Mouse (Mus musculus) intestine, embryonic 16.5 days (tissue): ENCODE measurements around the gene Pde4a. TPM values are rescaled to one million over a fixed set of nuclear protein-coding genes. Genes with fewer than 3 reads are reported as not detected.

Experiments
- ATAC-seq: fragments of 200-750 bp; cut with Nextera tagmentation; 2 replicates; pipeline ENCODE4 v1.8.0; 2017; ENCODE audit warnings: moderate TSS enrichment, moderate library complexity
- H3K27ac ChIP-seq: fragments of 300-500 bp; sonication (generic); 2 replicates; pipeline ENCODE4 v1.5.1; 2014; ENCODE audit warnings: mild to moderate bottlenecking, low read length
- H3K27me3 ChIP-seq: fragments of 300-500 bp; sonication (generic); replicated peaks from 2 replicates; pipeline ENCODE4 v1.6.1; 2014; ENCODE audit warnings: low read length, control low read depth, mixed read lengths; ENCODE audit not compliant: control insufficient read depth, insufficient read depth
- H3K36me3 ChIP-seq: fragments of 300-500 bp; sonication (generic); 2 replicates; pipeline ENCODE4 v1.6.1; 2014; ENCODE audit warnings: low read length, control low read depth; ENCODE audit not compliant: control insufficient read depth, insufficient read depth
- H3K4me1 ChIP-seq: fragments of 300-500 bp; sonication (generic); 2 replicates; pipeline ENCODE4 v1.6.1; 2014; ENCODE audit warnings: low read length, control low read depth, mixed read lengths; ENCODE audit not compliant: control insufficient read depth, insufficient read depth
- H3K4me2 ChIP-seq: fragments of 300-500 bp; sonication (generic); 2 replicates; pipeline ENCODE4 v1.6.1; 2014; ENCODE audit warnings: low read depth, low read length, control low read depth
- H3K4me3 ChIP-seq: fragments of 300-500 bp; sonication (generic); 2 replicates; pipeline ENCODE4 v1.5.1; 2014; ENCODE audit warnings: mild to moderate bottlenecking, low read length
- H3K9ac ChIP-seq: fragments of 300-500 bp; sonication (generic); 2 replicates; pipeline ENCODE4 v1.6.1; 2014; ENCODE audit warnings: low read depth, low read length
- H3K9me3 ChIP-seq: fragments of 300-500 bp; sonication (generic); 2 replicates; pipeline ENCODE4 v1.6.1; 2016; ENCODE audit warnings: low read length, control low read depth; ENCODE audit not compliant: control insufficient read depth
- WGBS: fragments of 180-500 bp; shearing (Covaris S2); extraction: QIAGEN DNeasy Blood & Tissue Kit; methylation state at CpG from one replicate; pipeline ENCODE4 v1.1.7; 2014; 5-methylcytosine and 5-hydroxymethylcytosine counted together
- polyA plus RNA-seq: library from polyadenylated mRNA; unstranded; fragments of >200 nt; fragmentation: Nextera tagmentation; extraction: Ambion mirVana; gene quantifications from 2 replicates; pipeline ENCODE4 v1.2.1, GENCODE M21; 2015

Pde4a gene
- 6.2 and 7.8 TPM in 2 replicates for polyA plus RNA-seq

- peaks cover 46% of the 10 kb centered on the region for H3K27me3 ChIP-seq
Measured at GRCm38 (mm10) chr9:21165041-21165951, at the start of gene Pde4a. Gene Pde4a, plus strand, starts transcription at chr9:21165714.

GRCm38 (mm10) chr9:21117073-21117472 is 48.4 kb upstream of the Pde4a start:
- 67% methylated on average over 6 of the region's 6 CpGs for WGBS
- no peak overlapping the region for H3K27ac ChIP-seq
- H3K4me1 ChIP-seq, result no peaks in the 10 kb centered on the region
- H3K36me3 ChIP-seq, result 0 out of 2 replicates have a peak, but pooled peaks cover 3% of the 10 kb centered on the region
- no peak overlapping the region for H3K9ac ChIP-seq
- H3K4me2 ChIP-seq, result no peak overlapping the region
- H3K9me3 ChIP-seq, result no peaks in the 10 kb centered on the region
- no peak overlapping the region for H3K4me3 ChIP-seq
- H3K27me3 ChIP-seq, result no peaks in the 10 kb centered on the region
- no peak for ATAC-seq

More at GRCm38 (mm10) chr9:21165041-21165951, at the start of gene Pde4a:
- no peak for ATAC-seq
- Histone ChIP-seq H3K9me3 (no peaks in the 10 kb centered on the region), H3K9ac (peak within 1 kb of the TSS; percentile 67), H3K36me3 (no peaks in the 10 kb centered on the region), H3K4me2 (peak within 1 kb of the TSS; percentile 88), H3K4me3 (peak within 1 kb of the TSS; percentile 57), H3K4me1 (peaks cover 38% of the 10 kb centered on the region), H3K27ac (no peak within 1 kb of the TSS)
- 1% methylated on average over 77 of the region's 86 CpGs for WGBS

- H3K9me3 ChIP-seq, result no peaks in the 10 kb centered on the region
- WGBS, result 89% methylated on average over 16 of the region's 16 CpGs
Measured at GRCm38 (mm10) chr9:21121483-21121882, 44.0 kb upstream of the Pde4a start.

GRCm38 (mm10) chr9:21124837-21125236 is 40.7 kb upstream of the Pde4a start:
- H3K4me3 ChIP-seq, result no peak overlapping the region
- no peak overlapping the region for H3K27ac ChIP-seq
- no peaks in the 10 kb centered on the region for H3K27me3 ChIP-seq
- 78% methylated on average over 5 of the region's 5 CpGs for WGBS
- H3K4me2 ChIP-seq, result no peak overlapping the region
- H3K9me3 ChIP-seq, result no peaks in the 10 kb centered on the region
- peaks cover 7% of the 10 kb centered on the region; the same call in 1 of the 2 replicates for H3K36me3 ChIP-seq
- H3K9ac ChIP-seq, result no peak overlapping the region
- no peak for ATAC-seq
- H3K4me1 ChIP-seq, result no peaks in the 10 kb centered on the region

More at GRCm38 (mm10) chr9:21121483-21121882, 44.0 kb upstream of the Pde4a start:
- Histone ChIP-seq H3K27ac (no peak overlapping the region), H3K36me3 (peaks cover 7% of the 10 kb centered on the region; the same call in 1 of the 2 replicates), H3K9ac (no peak overlapping the region), H3K4me1 (no peaks in the 10 kb centered on the region), H3K27me3 (no peaks in the 10 kb centered on the region), H3K4me2 (no peak overlapping the region), H3K4me3 (no peak overlapping the region)
- ATAC-seq, result no peak

GRCm38 (mm10) chr9:21125502-21126258 is 39.8 kb upstream of the Pde4a start:
- no peak overlapping the region for H3K9ac ChIP-seq
- H3K27me3 ChIP-seq, result no peaks in the 10 kb centered on the region
- H3K9me3 ChIP-seq, result no peaks in the 10 kb centered on the region
- no peak for ATAC-seq
- no peak overlapping the region for H3K27ac ChIP-seq
- H3K4me3 ChIP-seq, result no peak overlapping the region
- H3K4me2 ChIP-seq, result no peak overlapping the region
- WGBS, result 85% methylated on average over 9 of the region's 9 CpGs
- peaks cover 7% of the 10 kb centered on the region; the same call in 1 of the 2 replicates for H3K36me3 ChIP-seq
- peaks cover 5% of the 10 kb centered on the region for H3K4me1 ChIP-seq

GRCm38 (mm10) chr9:21126259-21126627 is 39.3 kb upstream of the Pde4a start:
- no peak overlapping the region for H3K27ac ChIP-seq
- H3K4me3 ChIP-seq, result no peak overlapping the region
- H3K9me3 ChIP-seq, result no peaks in the 10 kb centered on the region
- no peak overlapping the region for H3K9ac ChIP-seq
- ATAC-seq, result no peak
- H3K4me1 ChIP-seq, result peaks cover 5% of the 10 kb centered on the region
- 69% methylated on average over 2 of the region's 2 CpGs for WGBS
- no peaks in the 10 kb centered on the region for H3K27me3 ChIP-seq
- H3K36me3 ChIP-seq, result peaks cover 7% of the 10 kb centered on the region; the same call in 1 of the 2 replicates
- H3K4me2 ChIP-seq, result no peak overlapping the region

GRCm38 (mm10) chr9:21131059-21131956 is 34.2 kb upstream of the Pde4a start, which contains the start of gene Tyk2:
Gene Tyk2, minus strand, starts transcription at chr9:21131243.
- H3K36me3 ChIP-seq, result no peaks in the 10 kb centered on the region
- H3K4me2 ChIP-seq, result peak within 1 kb of the TSS; percentile 76
- peak within 1 kb of the TSS; percentile 24 for H3K27ac ChIP-seq
- H3K9ac ChIP-seq, result peak within 1 kb of the TSS; percentile 78
- peaks cover 5% of the 10 kb centered on the region for H3K4me1 ChIP-seq
- ATAC-seq, result peak; percentile 98
- H3K9me3 ChIP-seq, result no peaks in the 10 kb centered on the region
- H3K4me3 ChIP-seq, result peak within 1 kb of the TSS; percentile 75
- H3K27me3 ChIP-seq, result no peaks in the 10 kb centered on the region
- 6% methylated on average over 37 of the region's 37 CpGs for WGBS

- H3K4me2 ChIP-seq, result no peak overlapping the region
- H3K9me3 ChIP-seq, result no peaks in the 10 kb centered on the region
- no peaks in the 10 kb centered on the region for H3K36me3 ChIP-seq
- no peak for ATAC-seq
- 77% methylated on average over 12 of the region's 12 CpGs for WGBS
- no peak overlapping the region for H3K27ac ChIP-seq
- peaks cover 5% of the 10 kb centered on the region for H3K4me1 ChIP-seq
- H3K27me3 ChIP-seq, result no peaks in the 10 kb centered on the region
- H3K9ac ChIP-seq, result no peak overlapping the region
- no peak overlapping the region for H3K4me3 ChIP-seq
Measured at GRCm38 (mm10) chr9:21132102-21132775, 33.3 kb upstream of the Pde4a start.
